Mouse (Mus musculus): ENCODE data around the gene Ncbp3. TPM values are rescaled to one million over a fixed set of nuclear protein-coding genes. Genes with fewer than 3 reads are reported as not detected.

The Ncbp3 gene
- total and polyA plus RNA-seq, 3 experiments, result 8.4 to 9.3 TPM; not detected in 1

- DNase-seq (ENCODE audit: low read depth, low spot score), result no peak
- no peaks in the 10 kb centered on the region for H3K27me3 ChIP-seq (ENCODE audit: control insufficient read depth in 1 of 2, insufficient read depth in 2 of 2, low read length in 2 of 2)
- no peak overlapping the region for H3K4me3 ChIP-seq (ENCODE audit: control insufficient read depth in 1 of 2, insufficient read depth in 1 of 2, low read depth in 2 of 2, low read length in 2 of 2)
- peaks cover 2 to 5% of the 10 kb centered on the region in 2 experiments for H3K4me1 ChIP-seq (ENCODE audit: control insufficient read depth in 1 of 2, insufficient read depth in 2 of 2, low read length in 2 of 2)
- no peaks in the 10 kb centered on the region; the same call in 1 of the 2 replicates for H3K79me2 ChIP-seq (ENCODE audit: control insufficient read depth, insufficient read depth, low read length, poor library complexity)
- H3K9ac ChIP-seq (ENCODE audit: control insufficient read depth, low read depth, low read length, poor library complexity, severe bottlenecking), result no peak overlapping the region
- no peaks in the 10 kb centered on the region; a peak in 1 of 4 replicates for H3K36me3 ChIP-seq (ENCODE audit: control insufficient read depth in 1 of 2, insufficient read depth in 2 of 2, low read length in 2 of 2)
- no peak for TF ChIP-seq POLR2AphosphoS5 (IDR thresholded peaks at IDR 0.05; ENCODE audit: borderline replicate concordance, low read depth, low read length)
- no peak for TF ChIP-seq GATA1 (IDR thresholded peaks at IDR 0.05; ENCODE audit: low read depth, low read length)
- no peak for TF ChIP-seq MAX (IDR thresholded peaks at IDR 0.05; ENCODE audit: low read length)
- no peak for TF ChIP-seq POLR2AphosphoS2 (IDR thresholded peaks at IDR 0.05; ENCODE audit: low read length)
- no peak for TF ChIP-seq TBP (IDR thresholded peaks at IDR 0.05; ENCODE audit: low read depth, low read length)
- no peak for TF ChIP-seq ZMIZ1 (IDR thresholded peaks at IDR 0.05; ENCODE audit: low read depth, low read length)
- no peak for TF ChIP-seq USF2 (IDR thresholded peaks at IDR 0.05; ENCODE audit: borderline replicate concordance in 1 of 2, insufficient read depth in 1 of 2, low read depth in 1 of 2, low read length in 2 of 2)
- TF ChIP-seq TCF12 (IDR thresholded peaks at IDR 0.05; ENCODE audit: low read depth, low read length), result no peak
- H3K27ac ChIP-seq (ENCODE audit: control insufficient read depth, low read depth, low read length), result no peak overlapping the region
- H3K9me3 ChIP-seq (replicated peaks; ENCODE audit: insufficient read depth, low read length), result no peaks in the 10 kb centered on the region
Measured at GRCm38 (mm10) chr11:73013981-73014380, 33.6 kb upstream of the Ncbp3 start.

DNA sequence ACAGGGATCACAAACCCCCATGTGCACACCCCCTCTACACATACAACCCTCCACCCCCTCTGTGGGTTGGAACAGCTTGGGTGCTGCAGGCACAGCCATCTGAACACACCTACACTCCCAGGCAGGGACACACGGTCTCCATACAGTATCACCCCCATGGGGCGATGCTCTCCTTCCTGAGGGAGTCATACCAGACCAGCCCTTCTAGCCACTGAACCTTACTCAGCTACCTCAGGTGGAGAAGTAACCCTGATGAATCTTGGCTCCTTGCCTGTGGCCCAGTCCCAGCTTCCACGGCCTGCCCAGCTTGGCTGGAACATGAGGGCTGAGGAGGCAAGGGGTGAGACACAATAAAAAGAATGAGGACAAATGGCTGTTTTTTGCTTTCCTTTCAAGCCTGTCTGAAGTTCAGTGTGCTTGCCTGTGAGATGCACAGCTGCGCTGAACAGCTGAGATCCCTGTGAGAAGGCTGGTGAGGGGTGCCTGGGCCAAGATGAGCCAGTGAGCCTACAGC, 32.7 kb upstream of the Ncbp3 start:
- H3K9me3 ChIP-seq (replicated peaks; ENCODE audit: insufficient read depth, low read length), result no peaks in the 10 kb centered on the region
- H3K79me2 ChIP-seq (ENCODE audit: control insufficient read depth, insufficient read depth, low read length, poor library complexity), result no peaks in the 10 kb centered on the region; the same call in 1 of the 2 replicates
- H3K9ac ChIP-seq (ENCODE audit: control insufficient read depth, low read depth, low read length, poor library complexity, severe bottlenecking), result no peak overlapping the region
- no peak overlapping the region for H3K4me3 ChIP-seq (ENCODE audit: control insufficient read depth in 1 of 2, insufficient read depth in 1 of 2, low read depth in 2 of 2, low read length in 2 of 2)
- H3K27ac ChIP-seq (ENCODE audit: control insufficient read depth, low read depth, low read length), result no peak overlapping the region
- no peaks in the 10 kb centered on the region for H3K27me3 ChIP-seq (ENCODE audit: control insufficient read depth in 1 of 2, insufficient read depth in 2 of 2, low read length in 2 of 2)
- peaks cover 2 to 5% of the 10 kb centered on the region in 2 experiments for H3K4me1 ChIP-seq (ENCODE audit: control insufficient read depth in 1 of 2, insufficient read depth in 2 of 2, low read length in 2 of 2)
- DNase-seq (ENCODE audit: low read depth, low spot score), result no peak
- TF ChIP-seq EP300 (IDR thresholded peaks at IDR 0.05; ENCODE audit: low read depth in 1 of 2, low read length in 2 of 2), result no peak
- no peak for TF ChIP-seq CHD2 (IDR thresholded peaks at IDR 0.05; ENCODE audit: low read length)
- no peak for TF ChIP-seq NELFE (IDR thresholded peaks at IDR 0.05; ENCODE audit: low read depth, low read length)
- no peak for TF ChIP-seq MEF2A (IDR thresholded peaks at IDR 0.05; ENCODE audit: extremely low read depth, insufficient replicate concordance, low read depth, low read length, poor library complexity, severe bottlenecking)
- no peak for TF ChIP-seq HCFC1 (IDR thresholded peaks at IDR 0.05; ENCODE audit: low read depth, low read length)
- no peak for TF ChIP-seq MXI1 (IDR thresholded peaks at IDR 0.05; ENCODE audit: low read depth, low read length)
- TF ChIP-seq UBTF (IDR thresholded peaks at IDR 0.05; ENCODE audit: borderline replicate concordance, insufficient read depth, low read depth, low read length), result no peak
- TF ChIP-seq MAZ (IDR thresholded peaks at IDR 0.05; ENCODE audit: low read depth, low read length), result no peak
- TF ChIP-seq POLR2A (IDR thresholded peaks at IDR 0.05; ENCODE audit: control insufficient read depth in 1 of 2, insufficient read depth in 1 of 2, low read depth in 1 of 2, low read length in 2 of 2, poor library complexity in 1 of 2), result no peak
- no peak for TF ChIP-seq NRF1 (IDR thresholded peaks at IDR 0.05; ENCODE audit: insufficient read depth, low read depth, low read length, poor library complexity, severe bottlenecking)
- no peak for TF ChIP-seq USF2 (IDR thresholded peaks at IDR 0.05; ENCODE audit: borderline replicate concordance in 1 of 2, insufficient read depth in 1 of 2, low read depth in 1 of 2, low read length in 2 of 2)
- no peak for TF ChIP-seq E2F4 (IDR thresholded peaks at IDR 0.05; ENCODE audit: borderline replicate concordance, low read depth, low read length)
- H3K36me3 ChIP-seq (ENCODE audit: control insufficient read depth in 1 of 2, insufficient read depth in 2 of 2, low read length in 2 of 2), result no peaks in the 10 kb centered on the region; a peak in 1 of 4 replicates

All from MEL (cell line).